Mouse (Mus musculus): ENCODE results near the gene Spats2.

Gene Spats2

GRCm38 (mm10) chr15:99097840-99098492 lies 27.8 kb upstream of the Spats2 start:
- DNase-seq (ENCODE audit: low spot score in 2 of 2): no peak

GRCm38 (mm10) chr15:99098493-99098861 lies 27.2 kb upstream of the Spats2 start:
- no peak for DNase-seq (ENCODE audit: low spot score in 2 of 2)

GRCm38 (mm10) chr15:99099139-99099556 lies 26.6 kb upstream of the Spats2 start:
- DNase-seq (ENCODE audit: low spot score in 2 of 2): peak in 1 of 2 experiments; percentile 38

- DNase-seq (ENCODE audit: low spot score in 2 of 2): no peak
These were observed 25.7 kb upstream of the Spats2 start for GRCm38 (mm10) chr15:99099984-99100383.

- DNase-seq (ENCODE audit: low spot score in 2 of 2): no peak
These were observed 20.5 kb upstream of the Spats2 start for GRCm38 (mm10) chr15:99105238-99105637.

GRCm38 (mm10) chr15:99107866-99108265 lies 17.9 kb upstream of the Spats2 start:
- DNase-seq (ENCODE audit: low spot score in 2 of 2): no peak

- DNase-seq (ENCODE audit: low spot score in 2 of 2): no peak
These were observed 14.6 kb upstream of the Spats2 start for GRCm38 (mm10) chr15:99111139-99111538.

GRCm38 (mm10) chr15:99111809-99112208 lies 13.9 kb upstream of the Spats2 start:
- DNase-seq (ENCODE audit: low spot score in 2 of 2): no peak

- DNase-seq (ENCODE audit: low spot score in 2 of 2): no peak
These were observed 12.8 kb upstream of the Spats2 start for GRCm38 (mm10) chr15:99112843-99113395.

- no peak for DNase-seq (ENCODE audit: low spot score in 2 of 2)
These were observed 12.2 kb upstream of the Spats2 start for GRCm38 (mm10) chr15:99113396-99113975.

- no peak for DNase-seq (ENCODE audit: low spot score in 2 of 2)
These were observed 11.2 kb upstream of the Spats2 start for GRCm38 (mm10) chr15:99114312-99115064.

- DNase-seq (ENCODE audit: low spot score in 2 of 2): no peak
These were observed 10.7 kb upstream of the Spats2 start for GRCm38 (mm10) chr15:99115065-99115423.

GRCm38 (mm10) chr15:99116539-99116938 lies 9.2 kb upstream of the Spats2 start:
- no peak for DNase-seq (ENCODE audit: low spot score in 2 of 2)

- no peak for DNase-seq (ENCODE audit: low spot score in 2 of 2)
These were observed 4.9 kb upstream of the Spats2 start for GRCm38 (mm10) chr15:99120814-99121213.

- no peak for DNase-seq (ENCODE audit: low spot score in 2 of 2)
These were observed 3.1 kb upstream of the Spats2 start for GRCm38 (mm10) chr15:99122642-99123041.

- DNase-seq (ENCODE audit: low spot score in 2 of 2): peak; percentile 84 to 86
These were observed 532 bp downstream of the Spats2 start for GRCm38 (mm10) chr15:99126081-99126815.

- no peak for DNase-seq (ENCODE audit: low spot score in 2 of 2)
These were observed 1.2 kb downstream of the Spats2 start for GRCm38 (mm10) chr15:99126816-99127365.

GRCm38 (mm10) chr15:99127851-99128522 lies 2.3 kb downstream of the Spats2 start:
- DNase-seq (ENCODE audit: low spot score in 2 of 2): no peak

- DNase-seq (ENCODE audit: low spot score in 2 of 2): no peak
These were observed 3.7 kb downstream of the Spats2 start for GRCm38 (mm10) chr15:99129441-99129840.

GRCm38 (mm10) chr15:99129956-99130910 lies 4.5 kb downstream of the Spats2 start:
- DNase-seq (ENCODE audit: low spot score in 2 of 2): no peak

Data from heart, adult 9 months (tissue).